Mouse (Mus musculus) midbrain, embryonic 14.5 days (tissue): ENCODE measurements at regions not wholly inside any gene's neighbourhood (a gene's known extent, or its start where the extent isn't known, plus 50 kb on each side); places are given as distances from the start of the nearest gene placed in this dataset.

ENCODE experiments used
- ATAC-seq: fragments of 200-750 bp; cut with Nextera tagmentation; 2 replicates; pipeline ENCODE4 v1.8.0; 2017; ENCODE audit warnings: moderate number of reproducible peaks, moderate library complexity; ENCODE audit not compliant: low FRiP score, low TSS enrichment
- DNase-seq: peaks from one replicate; pipeline ENCODE4 v3.0.0-alpha.2; 2015
- H3K27ac ChIP-seq: fragments of 300-500 bp; sonication (generic); replicated peaks from 2 replicates; pipeline ENCODE4 v1.5.1; 2014; ENCODE audit warnings: mild to moderate bottlenecking, low read depth, low read length, moderate library complexity
- H3K27me3 ChIP-seq: fragments of 300-500 bp; sonication (generic); 2 replicates; pipeline ENCODE4 v1.6.1; 2014; ENCODE audit warnings: low read length, control low read depth, mixed read lengths; ENCODE audit not compliant: control insufficient read depth, insufficient read depth
- H3K36me3 ChIP-seq: fragments of 300-500 bp; sonication (generic); 2 replicates; pipeline ENCODE4 v1.6.1; 2014; ENCODE audit warnings: low read length, control low read depth; ENCODE audit not compliant: control insufficient read depth, insufficient read depth
- H3K4me1 ChIP-seq: fragments of 300-500 bp; sonication (generic); 2 replicates; pipeline ENCODE4 v1.6.1; 2014; ENCODE audit warnings: mild to moderate bottlenecking, antibody characterized with exemption, low read length, control low read depth; ENCODE audit not compliant: control insufficient read depth, insufficient read depth
- H3K4me2 ChIP-seq: fragments of 300-500 bp; sonication (generic); 2 replicates; pipeline ENCODE4 v1.6.1; 2014; ENCODE audit warnings: mild to moderate bottlenecking, low read length, moderate library complexity
- H3K4me3 ChIP-seq: fragments of 300-500 bp; sonication (generic); replicated peaks from 2 replicates; pipeline ENCODE4 v1.5.1; 2014; ENCODE audit warnings: low read depth, low read length
- H3K9ac ChIP-seq: fragments of 300-500 bp; sonication (generic); replicated peaks from 2 replicates; pipeline ENCODE4 v1.6.1; 2014; ENCODE audit warnings: mild to moderate bottlenecking, low read length, moderate library complexity
- H3K9me3 ChIP-seq: fragments of 300-500 bp; sonication (generic); 2 replicates; pipeline ENCODE4 v1.6.1; 2016; ENCODE audit warnings: low read length, control low read depth, mixed read lengths; ENCODE audit not compliant: control insufficient read depth
- WGBS: fragments of 180-500 bp; shearing (Covaris S2); extraction: QIAGEN DNeasy Blood & Tissue Kit; methylation state at CpG from one replicate; pipeline ENCODE4 v1.1.7; 2014; 5-methylcytosine and 5-hydroxymethylcytosine counted together

GRCm38 (mm10) chr12:97957201-97957600 lies 302.1 kb downstream of the Galc start:
- H3K4me3 ChIP-seq = no peak overlapping the region
- no peaks in the 10 kb centered on the region for H3K4me1 ChIP-seq
- DNase-seq (no peak), ATAC-seq (no peak)
- no peak overlapping the region for H3K27ac ChIP-seq
- no peaks in the 10 kb centered on the region for H3K27me3 ChIP-seq
- H3K9ac ChIP-seq = no peak overlapping the region
- no peaks in the 10 kb centered on the region for H3K9me3 ChIP-seq
- H3K36me3 ChIP-seq = no peaks in the 10 kb centered on the region
- H3K4me2 ChIP-seq = no peak overlapping the region
- WGBS = 69% methylated on average over 4 of the region's 4 CpGs

GRCm38 (mm10) chr12:97953336-97953735 lies 305.9 kb downstream of the Galc start:
- H3K36me3 ChIP-seq = no peaks in the 10 kb centered on the region
- H3K9me3 ChIP-seq = no peaks in the 10 kb centered on the region
- H3K27me3 ChIP-seq = no peaks in the 10 kb centered on the region
- WGBS = 76% methylated on average over 3 of the region's 3 CpGs
- H3K9ac ChIP-seq = no peak overlapping the region
- no peaks in the 10 kb centered on the region for H3K4me1 ChIP-seq
- H3K27ac ChIP-seq = no peak overlapping the region
- H3K4me2 ChIP-seq = no peak overlapping the region
- DNase-seq (peak; percentile 13), ATAC-seq (no peak)
- H3K4me3 ChIP-seq = no peak overlapping the region

GRCm38 (mm10) chr12:97952204-97952603 lies 307.1 kb downstream of the Galc start:
- H3K4me3 ChIP-seq = no peak overlapping the region
- H3K27me3 ChIP-seq = no peaks in the 10 kb centered on the region
- H3K9me3 ChIP-seq = no peaks in the 10 kb centered on the region
- no peaks in the 10 kb centered on the region for H3K36me3 ChIP-seq
- no peak overlapping the region for H3K9ac ChIP-seq
- WGBS = 85% methylated on average over 8 of the region's 8 CpGs
- ATAC-seq (no peak), DNase-seq (no peak)
- no peak overlapping the region for H3K27ac ChIP-seq
- H3K4me1 ChIP-seq = no peaks in the 10 kb centered on the region
- H3K4me2 ChIP-seq = no peak overlapping the region

- no peak overlapping the region for H3K9ac ChIP-seq
- no peaks in the 10 kb centered on the region for H3K27me3 ChIP-seq
- ATAC-seq = no peak
- no peaks in the 10 kb centered on the region for H3K9me3 ChIP-seq
- H3K4me3 ChIP-seq = no peak overlapping the region
- DNase-seq = no peak
- WGBS = 73% methylated on average over 3 of the region's 3 CpGs
- no peak overlapping the region for H3K27ac ChIP-seq
- H3K36me3 ChIP-seq = no peaks in the 10 kb centered on the region
- H3K4me1 ChIP-seq = no peaks in the 10 kb centered on the region
- no peak overlapping the region for H3K4me2 ChIP-seq
Measured at GRCm38 (mm10) chr12:97950072-97950471, 309.2 kb downstream of the Galc start.

- Histone ChIP-seq H3K27ac (no peak overlapping the region), H3K4me3 (no peak overlapping the region), H3K36me3 (no peaks in the 10 kb centered on the region), H3K9ac (no peak overlapping the region), H3K4me2 (no peak overlapping the region), H3K9me3 (no peaks in the 10 kb centered on the region), H3K4me1 (no peaks in the 10 kb centered on the region), H3K27me3 (no peaks in the 10 kb centered on the region)
- DNase-seq (no peak), ATAC-seq (no peak)
- WGBS = 93% methylated on average over 8 of the region's 8 CpGs
Measured at GRCm38 (mm10) chr12:97947421-97947820, 311.8 kb downstream of the Galc start.

- ATAC-seq = no peak
- H3K36me3 ChIP-seq = no peaks in the 10 kb centered on the region
- H3K27ac ChIP-seq = no peak overlapping the region
- no peaks in the 10 kb centered on the region for H3K9me3 ChIP-seq
- no peaks in the 10 kb centered on the region for H3K4me1 ChIP-seq
- H3K4me3 ChIP-seq = no peak overlapping the region
- no peaks in the 10 kb centered on the region for H3K27me3 ChIP-seq
- WGBS = 87% methylated on average over 5 of the region's 5 CpGs
- H3K9ac ChIP-seq = no peak overlapping the region
- no peak overlapping the region for H3K4me2 ChIP-seq
- DNase-seq = no peak
Measured at GRCm38 (mm10) chr12:97938361-97938760, 320.9 kb downstream of the Galc start.

GRCm38 (mm10) chr12:97929877-97930276 lies 329.4 kb downstream of the Galc start:
- Histone ChIP-seq H3K4me1 (no peaks in the 10 kb centered on the region), H3K27me3 (no peaks in the 10 kb centered on the region), H3K9ac (no peak overlapping the region), H3K36me3 (no peaks in the 10 kb centered on the region), H3K27ac (no peak overlapping the region), H3K9me3 (no peaks in the 10 kb centered on the region), H3K4me2 (no peak overlapping the region), H3K4me3 (no peak overlapping the region)
- ATAC-seq = no peak
- 87% methylated on average over 5 of the region's 5 CpGs for WGBS
- no peak for DNase-seq

- no peaks in the 10 kb centered on the region for H3K4me1 ChIP-seq
- no peak overlapping the region for H3K4me3 ChIP-seq
- WGBS = 91% methylated on average over 1 of the region's 1 CpGs
- ATAC-seq (no peak), DNase-seq (peak; percentile 2)
- no peaks in the 10 kb centered on the region for H3K9me3 ChIP-seq
- no peaks in the 10 kb centered on the region for H3K36me3 ChIP-seq
- no peaks in the 10 kb centered on the region for H3K27me3 ChIP-seq
- H3K27ac ChIP-seq = no peak overlapping the region
- H3K9ac ChIP-seq = no peak overlapping the region
- H3K4me2 ChIP-seq = no peak overlapping the region
Measured at GRCm38 (mm10) chr12:97927036-97927435, 332.2 kb downstream of the Galc start.

- ATAC-seq (no peak), DNase-seq (peak; percentile 42)
- Histone ChIP-seq H3K9ac (no peak overlapping the region), H3K9me3 (no peaks in the 10 kb centered on the region), H3K27me3 (no peaks in the 10 kb centered on the region), H3K36me3 (no peaks in the 10 kb centered on the region), H3K27ac (no peak overlapping the region), H3K4me1 (peaks cover 6% of the 10 kb centered on the region; the same call in 1 of the 2 replicates), H3K4me2 (peak overlapping the region; percentile 35), H3K4me3 (no peak overlapping the region)
- 25% methylated on average over 21 of the region's 21 CpGs for WGBS
Measured at GRCm38 (mm10) chr12:97921349-97922264, 337.7 kb downstream of the Galc start.
